Mouse (Mus musculus) frontal cortex, adult 2 months (tissue): ENCODE data around the gene Irf2. TPM values are rescaled to one million over a fixed set of nuclear protein-coding genes. Genes with fewer than 3 reads are reported as not detected.

Source experiments
- DNase-seq, 2 experiments: peaks; one replicate each; pipeline ENCODE4 v3.0.0; 2022; ENCODE audit warnings: low spot score in 1 of 2; ENCODE audit errors: extremely low spot score in 1 of 2
- polyA plus RNA-seq: library from polyadenylated mRNA; depleted of rRNA; stranded (reverse); fragments of >200 nt; gene quantifications from 2 replicates; pipeline ENCODE4 v1.2.3, GENCODE M21; 2012

Irf2 gene
- polyA plus RNA-seq, 1 experiment, result 27.9 TPM

GRCm38 (mm10) chr8:46838052-46838451, 98.5 kb downstream of the Irf2 start:
- no peak for DNase-seq

GRCm38 (mm10) chr8:46840390-46840789, 100.9 kb downstream of the Irf2 start:
- DNase-seq, result no peak

GRCm38 (mm10) chr8:46840791-46841190, 101.3 kb downstream of the Irf2 start:
- DNase-seq, result peak in 1 of 2 experiments; percentile 69

- no peak for DNase-seq
These were observed 103.2 kb downstream of the Irf2 start for GRCm38 (mm10) chr8:46842676-46843181.

GRCm38 (mm10) chr8:46843855-46844254, 104.3 kb downstream of the Irf2 start:
- no peak for DNase-seq

GRCm38 (mm10) chr8:46844371-46844973, 104.9 kb downstream of the Irf2 start:
- no peak for DNase-seq

- no peak for DNase-seq
These were observed 105.6 kb downstream of the Irf2 start for GRCm38 (mm10) chr8:46844974-46845774.

GRCm38 (mm10) chr8:46845891-46846290, 106.4 kb downstream of the Irf2 start:
- DNase-seq, result no peak

- no peak for DNase-seq
These were observed 107.4 kb downstream of the Irf2 start for GRCm38 (mm10) chr8:46846893-46847292.

- DNase-seq, result no peak
These were observed 108.6 kb downstream of the Irf2 start for GRCm38 (mm10) chr8:46848011-46848641.

- DNase-seq, result no peak
These were observed 109.4 kb downstream of the Irf2 start for GRCm38 (mm10) chr8:46848931-46849330.

- no peak for DNase-seq
These were observed 109.9 kb downstream of the Irf2 start for GRCm38 (mm10) chr8:46849458-46849857.

GRCm38 (mm10) chr8:46850258-46850897, 110.8 kb downstream of the Irf2 start:
- DNase-seq, result no peak

- DNase-seq, result no peak
These were observed 112.0 kb downstream of the Irf2 start for GRCm38 (mm10) chr8:46851560-46851959.

- no peak for DNase-seq
These were observed 112.8 kb downstream of the Irf2 start for GRCm38 (mm10) chr8:46852377-46852776.

GRCm38 (mm10) chr8:46859164-46859846, 119.8 kb downstream of the Irf2 start:
- DNase-seq, result no peak

- no peak for DNase-seq
These were observed 120.3 kb downstream of the Irf2 start for GRCm38 (mm10) chr8:46859847-46860167.

GRCm38 (mm10) chr8:46862508-46862907, 123.0 kb downstream of the Irf2 start:
- no peak for DNase-seq

GRCm38 (mm10) chr8:46865428-46865827, 125.9 kb downstream of the Irf2 start:
- DNase-seq, result no peak

GRCm38 (mm10) chr8:46867440-46867839, 127.9 kb downstream of the Irf2 start:
- DNase-seq, result no peak
